Mouse (Mus musculus) neural tube, embryonic 12.5 days (tissue): ENCODE data around the gene Lingo4. TPM values are rescaled to one million over a fixed set of nuclear protein-coding genes. Genes with fewer than 3 reads are reported as not detected.

ENCODE experiments used
- ATAC-seq: fragments of 200-750 bp; cut with Nextera tagmentation; 2 replicates; pipeline ENCODE4 v1.8.0; 2017; ENCODE audit warnings: low read depth, mild to moderate bottlenecking, moderate TSS enrichment, moderate library complexity; ENCODE audit not compliant: low FRiP score
- H3K27ac ChIP-seq: fragments of 300-500 bp; sonication (generic); 2 replicates; pipeline ENCODE4 v1.5.1; 2016
- H3K27me3 ChIP-seq: fragments of 300-500 bp; sonication (generic); replicated peaks from 2 replicates; pipeline ENCODE4 v1.6.1; 2016; ENCODE audit warnings: mild to moderate bottlenecking
- H3K36me3 ChIP-seq: fragments of 300-500 bp; sonication (generic); 2 replicates; pipeline ENCODE4 v1.6.1; 2016; ENCODE audit warnings: mild to moderate bottlenecking
- H3K4me1 ChIP-seq: fragments of 300-500 bp; sonication (generic); 2 replicates; pipeline ENCODE4 v1.6.1; 2016
- H3K4me2 ChIP-seq: fragments of 300-500 bp; sonication (generic); replicated peaks from 2 replicates; pipeline ENCODE4 v1.6.1; 2016; ENCODE audit warnings: mild to moderate bottlenecking
- H3K4me3 ChIP-seq: fragments of 300-500 bp; sonication (generic); 2 replicates; pipeline ENCODE4 v1.5.1; 2016
- H3K9ac ChIP-seq: fragments of 300-500 bp; sonication (generic); 2 replicates; pipeline ENCODE4 v1.6.1; 2016; ENCODE audit warnings: mild to moderate bottlenecking
- H3K9me3 ChIP-seq: fragments of 300-500 bp; sonication (generic); 2 replicates; pipeline ENCODE4 v1.6.1; 2016; ENCODE audit warnings: mild to moderate bottlenecking
- WGBS: fragments of 180-500 bp; shearing (Covaris S2); methylation state at CpG from one replicate; pipeline ENCODE4 v1.1.7; 2016; 5-methylcytosine and 5-hydroxymethylcytosine counted together
- polyA plus RNA-seq: library from polyadenylated mRNA; unstranded; fragments of >200 nt; fragmentation: Nextera tagmentation; extraction: Ambion mirVana; gene quantifications from 2 replicates; pipeline ENCODE4 v1.2.1, GENCODE M21; 2016

Lingo4 gene
- polyA plus RNA-seq, 1 experiment from 2014 or later: 0.51 TPM

- Histone ChIP-seq H3K9me3 (no peaks in the 10 kb centered on the region), H3K36me3 (no peaks in the 10 kb centered on the region), H3K27ac (no peak overlapping the region), H3K27me3 (0 out of 2 replicates have a peak, but pooled peaks cover 5% of the 10 kb centered on the region), H3K4me3 (no peak overlapping the region), H3K4me1 (peaks cover 19% of the 10 kb centered on the region), H3K9ac (no peak overlapping the region), H3K4me2 (peak overlapping the region; percentile 42)
- ATAC-seq: peak; percentile 57
- 4% methylated on average over 10 of the region's 10 CpGs for WGBS
Measured at GRCm38 (mm10) chr3:94373090-94373489, 25.2 kb upstream of the Lingo4 start.

- H3K4me2 ChIP-seq: peak overlapping the region; percentile 42
- no peaks in the 10 kb centered on the region for H3K36me3 ChIP-seq
- peaks cover 19% of the 10 kb centered on the region for H3K4me1 ChIP-seq
- H3K27ac ChIP-seq: no peak overlapping the region
- H3K9me3 ChIP-seq: no peaks in the 10 kb centered on the region
- H3K4me3 ChIP-seq: no peak overlapping the region
- H3K27me3 ChIP-seq: 0 out of 2 replicates have a peak, but pooled peaks cover 5% of the 10 kb centered on the region
- 1% methylated on average over 5 of the region's 5 CpGs for WGBS
- peak; percentile 17; the same call in 1 of the 2 replicates for ATAC-seq
- H3K9ac ChIP-seq: no peak overlapping the region
Measured at GRCm38 (mm10) chr3:94373597-94374011, 24.7 kb upstream of the Lingo4 start.

GRCm38 (mm10) chr3:94374636-94375035, 23.7 kb upstream of the Lingo4 start:
- peaks cover 19% of the 10 kb centered on the region for H3K4me1 ChIP-seq
- H3K27ac ChIP-seq: no peak overlapping the region
- H3K9me3 ChIP-seq: no peaks in the 10 kb centered on the region
- no peak overlapping the region for H3K4me3 ChIP-seq
- H3K4me2 ChIP-seq: no peak overlapping the region
- no peak for ATAC-seq
- no peaks in the 10 kb centered on the region for H3K36me3 ChIP-seq
- H3K9ac ChIP-seq: no peak overlapping the region
- H3K27me3 ChIP-seq: 0 out of 2 replicates have a peak, but pooled peaks cover 5% of the 10 kb centered on the region

GRCm38 (mm10) chr3:94375146-94375545, 23.2 kb upstream of the Lingo4 start:
- WGBS: 79% methylated on average over 2 of the region's 2 CpGs
- Histone ChIP-seq H3K9me3 (no peaks in the 10 kb centered on the region), H3K9ac (no peak overlapping the region), H3K4me2 (no peak overlapping the region), H3K27ac (no peak overlapping the region), H3K4me3 (no peak overlapping the region), H3K27me3 (0 out of 2 replicates have a peak, but pooled peaks cover 5% of the 10 kb centered on the region), H3K4me1 (peaks cover 19% of the 10 kb centered on the region), H3K36me3 (no peaks in the 10 kb centered on the region)
- no peak for ATAC-seq

GRCm38 (mm10) chr3:94375861-94376260, 22.5 kb upstream of the Lingo4 start:
- H3K36me3 ChIP-seq: no peaks in the 10 kb centered on the region
- 55% methylated on average over 5 of the region's 5 CpGs for WGBS
- no peak overlapping the region for H3K27ac ChIP-seq
- no peak overlapping the region for H3K9ac ChIP-seq
- H3K4me3 ChIP-seq: no peak overlapping the region
- H3K27me3 ChIP-seq: 0 out of 2 replicates have a peak, but pooled peaks cover 5% of the 10 kb centered on the region
- ATAC-seq: no peak
- no peak overlapping the region for H3K4me2 ChIP-seq
- peaks cover 19% of the 10 kb centered on the region for H3K4me1 ChIP-seq
- no peaks in the 10 kb centered on the region for H3K9me3 ChIP-seq

GRCm38 (mm10) chr3:94377028-94377923, 21.0 kb upstream of the Lingo4 start:
- H3K9ac ChIP-seq: no peak overlapping the region
- H3K4me3 ChIP-seq: no peak overlapping the region
- H3K27ac ChIP-seq: no peak overlapping the region
- no peaks in the 10 kb centered on the region for H3K36me3 ChIP-seq
- peaks cover 14% of the 10 kb centered on the region for H3K4me1 ChIP-seq
- 19% methylated on average over 13 of the region's 13 CpGs for WGBS
- H3K27me3 ChIP-seq: 0 out of 2 replicates have a peak, but pooled peaks cover 5% of the 10 kb centered on the region
- ATAC-seq: no peak
- no peak overlapping the region for H3K4me2 ChIP-seq
- no peaks in the 10 kb centered on the region for H3K9me3 ChIP-seq

- no peak overlapping the region for H3K4me3 ChIP-seq
- no peaks in the 10 kb centered on the region for H3K36me3 ChIP-seq
- H3K27ac ChIP-seq: no peak overlapping the region
- H3K27me3 ChIP-seq: no peaks in the 10 kb centered on the region
- 31% methylated on average over 9 of the region's 9 CpGs for WGBS
- H3K9me3 ChIP-seq: no peaks in the 10 kb centered on the region
- no peak for ATAC-seq
- H3K9ac ChIP-seq: no peak overlapping the region
- no peak overlapping the region for H3K4me2 ChIP-seq
- no peaks in the 10 kb centered on the region for H3K4me1 ChIP-seq
Measured at GRCm38 (mm10) chr3:94379831-94380510, 18.3 kb upstream of the Lingo4 start.

GRCm38 (mm10) chr3:94382308-94382707, 16.0 kb upstream of the Lingo4 start:
- WGBS: 79% methylated on average over 5 of the region's 5 CpGs
- no peak overlapping the region for H3K4me2 ChIP-seq
- no peak overlapping the region for H3K4me3 ChIP-seq

GRCm38 (mm10) chr3:94383476-94383875, 14.8 kb upstream of the Lingo4 start:
- no peak overlapping the region for H3K9ac ChIP-seq
- no peak overlapping the region for H3K4me3 ChIP-seq
- no peaks in the 10 kb centered on the region for H3K36me3 ChIP-seq
- 65% methylated on average over 3 of the region's 3 CpGs for WGBS
- no peak overlapping the region for H3K27ac ChIP-seq
- ATAC-seq: no peak
- H3K4me2 ChIP-seq: no peak overlapping the region
- no peaks in the 10 kb centered on the region for H3K27me3 ChIP-seq
- no peaks in the 10 kb centered on the region for H3K4me1 ChIP-seq
- H3K9me3 ChIP-seq: no peaks in the 10 kb centered on the region

More at GRCm38 (mm10) chr3:94382308-94382707, 16.0 kb upstream of the Lingo4 start:
- Histone ChIP-seq H3K27me3 (no peaks in the 10 kb centered on the region), H3K9ac (no peak overlapping the region), H3K36me3 (no peaks in the 10 kb centered on the region), H3K27ac (no peak overlapping the region), H3K4me1 (no peaks in the 10 kb centered on the region), H3K9me3 (no peaks in the 10 kb centered on the region)
- ATAC-seq: no peak

GRCm38 (mm10) chr3:94386671-94387070, 11.6 kb upstream of the Lingo4 start:
- Histone ChIP-seq H3K4me2 (no peak overlapping the region), H3K9me3 (no peaks in the 10 kb centered on the region), H3K4me1 (no peaks in the 10 kb centered on the region), H3K27ac (no peak overlapping the region), H3K4me3 (no peak overlapping the region), H3K36me3 (no peaks in the 10 kb centered on the region), H3K27me3 (no peaks in the 10 kb centered on the region), H3K9ac (no peak overlapping the region)
- WGBS: 47% methylated on average over 4 of the region's 4 CpGs
- ATAC-seq: no peak

- Histone ChIP-seq H3K4me3 (no peak overlapping the region), H3K9me3 (no peaks in the 10 kb centered on the region), H3K9ac (no peak overlapping the region), H3K4me1 (no peaks in the 10 kb centered on the region), H3K27me3 (no peaks in the 10 kb centered on the region), H3K36me3 (no peaks in the 10 kb centered on the region), H3K27ac (no peak overlapping the region), H3K4me2 (no peak overlapping the region)
- no peak for ATAC-seq
- 92% methylated on average over 10 of the region's 10 CpGs for WGBS
Measured at GRCm38 (mm10) chr3:94387391-94387790, 10.9 kb upstream of the Lingo4 start.

- Histone ChIP-seq H3K9ac (no peak overlapping the region), H3K4me1 (no peaks in the 10 kb centered on the region), H3K4me2 (no peak overlapping the region), H3K36me3 (no peaks in the 10 kb centered on the region), H3K27ac (no peak overlapping the region), H3K4me3 (no peak overlapping the region), H3K9me3 (no peaks in the 10 kb centered on the region), H3K27me3 (no peaks in the 10 kb centered on the region)
- no peak for ATAC-seq
- WGBS: 83% methylated on average over 5 of the region's 5 CpGs
Measured at GRCm38 (mm10) chr3:94388047-94388446, 10.3 kb upstream of the Lingo4 start.
